Mouse (Mus musculus): ENCODE data around the gene Fam166a. TPM values are rescaled to one million over a fixed set of nuclear protein-coding genes. Genes with fewer than 3 reads are reported as not detected.

The Fam166a gene
- polyA plus RNA-seq (2012; rRNA removed): 0.13 TPM in 2 replicates

GRCm38 (mm10) chr2:25218445-25218844 is at the start of gene Fam166a:
Fam166a (plus strand) TSS chr2:25218745.

GRCm38 (mm10) chr2:25180478-25180903 is 38.1 kb upstream of the Fam166a start, which contains the start of gene Nrarp:
Nrarp (plus strand) TSS chr2:25180758.

GRCm38 (mm10) chr2:25196172-25196954 is 22.2 kb upstream of the Fam166a start, which contains the start of gene Tor4a:
Tor4a (minus strand) TSS chr2:25196886.

DNA sequence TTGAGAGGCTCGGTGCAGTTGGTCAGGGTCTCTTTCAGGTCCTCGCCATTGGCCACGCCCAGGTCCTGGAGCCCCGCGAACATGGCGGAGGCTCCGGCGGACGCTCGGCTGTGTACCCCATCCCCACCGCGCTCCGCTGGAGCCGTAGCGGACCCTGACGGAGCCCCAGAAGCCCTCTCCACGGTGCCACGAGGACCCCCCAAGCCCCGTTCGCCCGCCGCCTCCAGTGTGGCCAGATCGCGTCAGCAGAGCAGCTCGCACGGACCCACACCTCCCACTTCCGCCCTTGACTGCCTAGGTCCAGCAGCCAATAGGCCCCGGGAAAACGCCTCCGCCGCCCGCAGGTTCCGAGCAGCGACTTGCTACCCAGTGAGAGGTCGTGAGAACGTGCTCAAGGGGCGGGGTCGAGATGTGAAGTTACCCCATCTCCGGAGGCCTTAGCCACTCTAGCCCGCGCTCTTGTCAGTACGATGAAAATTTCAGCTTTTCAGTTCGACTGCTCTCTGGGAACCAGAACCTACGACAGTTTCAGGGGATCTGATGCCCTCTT is 7.3 kb upstream of the Fam166a start, which contains the start of gene Nelfb:
Gene Nelfb (minus strand): TSS at position 369 of the 550 bp plus-strand sequence.

GRCm38 (mm10) chr2:25214444-25214843 is 4.1 kb upstream of the Fam166a start, which contains the start of gene Stpg3:
Stpg3 (minus strand) TSS chr2:25214637.

DNA sequence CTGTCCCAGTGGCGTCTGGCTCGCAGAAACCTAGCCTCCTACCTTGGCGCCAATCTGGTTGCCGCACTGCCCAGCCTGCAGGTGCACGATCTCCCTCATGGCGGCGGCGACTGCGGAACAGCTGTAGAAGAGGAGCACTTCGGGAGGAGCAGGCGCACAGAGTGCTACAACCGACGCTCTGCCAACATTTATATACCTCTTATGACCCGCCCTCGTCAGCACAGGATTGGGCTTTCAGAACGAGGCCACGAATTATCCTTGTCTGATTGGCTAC is 5.9 kb downstream of the Fam166a start, which contains the start of gene Tubb4b:
Gene Tubb4b (minus strand): TSS at position 211 of the 274 bp plus-strand sequence.

GRCm38 (mm10) chr2:25234050-25234449 is 15.5 kb downstream of the Fam166a start, which contains the start of gene Slc34a3:
Slc34a3 (minus strand) TSS chr2:25234364.

DNA sequence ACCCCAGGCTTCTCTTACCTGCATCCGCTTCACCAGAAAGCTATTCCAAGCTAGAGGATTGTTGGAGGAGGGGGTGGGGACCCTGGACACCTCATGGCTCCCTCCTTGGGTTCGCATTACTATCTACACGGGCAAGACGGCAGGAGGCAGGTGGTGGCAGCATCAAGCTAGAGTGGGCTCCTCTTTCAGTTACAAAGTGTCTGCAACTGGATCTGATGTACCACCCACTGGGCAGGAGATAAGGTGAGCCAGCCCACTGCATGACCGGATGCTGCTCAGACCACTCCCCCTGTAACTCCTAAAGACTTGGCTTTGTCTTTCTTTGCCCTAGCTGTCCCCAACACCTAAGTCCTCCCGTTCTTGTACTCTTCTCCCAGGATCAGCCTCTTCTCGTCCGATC is 18.1 kb downstream of the Fam166a start, which contains the start of gene Rnf224:
Gene Rnf224 (minus strand): TSS at position 174 of the 400 bp plus-strand sequence.

DNA sequence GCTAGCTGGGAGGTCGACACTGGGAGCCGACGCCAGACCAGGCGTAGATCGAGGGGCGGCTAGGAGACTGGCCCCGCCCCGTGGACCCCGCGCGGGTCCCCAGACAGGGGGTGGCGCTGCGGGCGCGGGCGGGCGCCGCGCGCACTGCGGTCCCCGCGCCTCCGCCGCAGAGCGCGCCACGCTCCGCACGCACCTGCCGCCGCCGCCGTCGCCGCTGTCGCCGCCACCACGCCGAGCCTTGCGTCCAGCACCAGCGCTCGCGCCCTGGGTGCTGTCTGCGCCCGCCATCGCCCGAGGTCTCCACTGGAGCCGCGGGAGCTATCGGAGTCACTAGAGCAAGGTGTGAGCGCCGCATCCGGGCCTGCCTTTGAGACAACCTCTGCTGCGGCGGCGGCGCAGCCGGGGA is 23.6 kb downstream of the Fam166a start, which contains the start of the genes Rnf208 and Cysrt1:
Gene Rnf208 (plus strand): TSS at position 155 of the 406 bp plus-strand sequence.
Gene Cysrt1 (minus strand): TSS at position 352 of the 406 bp plus-strand sequence.

GRCm38 (mm10) chr2:25246183-25247072 is 27.9 kb downstream of the Fam166a start, which contains the start of gene AL732309.1:
AL732309.1 (minus strand) TSS chr2:25246863.

DNA sequence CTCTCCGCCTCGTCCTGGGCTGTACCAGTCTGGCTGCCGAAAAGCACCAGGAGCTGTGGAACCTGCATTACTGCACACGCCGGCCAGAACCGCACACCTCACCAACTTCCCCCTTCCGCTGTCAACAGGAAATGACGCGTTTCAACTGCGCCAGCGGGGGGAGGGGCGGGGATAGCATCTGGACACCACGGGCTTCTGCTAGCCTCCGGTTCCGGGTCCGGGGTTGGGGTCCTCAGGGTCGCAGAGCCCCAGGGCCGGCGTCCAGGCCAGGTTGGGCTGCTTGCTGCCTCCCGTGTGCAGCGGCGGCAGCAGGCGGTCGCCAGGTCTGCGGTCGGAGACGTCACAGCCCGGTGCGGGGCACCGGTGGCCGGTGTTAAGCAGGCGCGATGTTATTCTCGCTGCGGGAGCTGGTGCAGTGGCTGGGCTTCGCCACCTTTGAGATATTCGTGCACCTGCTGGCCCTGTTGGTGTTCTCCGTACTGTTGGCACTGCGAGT is 36.8 kb downstream of the Fam166a start, which contains the start of gene Tmem203:
Gene Tmem203 (plus strand): TSS at position 156 of the 496 bp plus-strand sequence.

DNA sequence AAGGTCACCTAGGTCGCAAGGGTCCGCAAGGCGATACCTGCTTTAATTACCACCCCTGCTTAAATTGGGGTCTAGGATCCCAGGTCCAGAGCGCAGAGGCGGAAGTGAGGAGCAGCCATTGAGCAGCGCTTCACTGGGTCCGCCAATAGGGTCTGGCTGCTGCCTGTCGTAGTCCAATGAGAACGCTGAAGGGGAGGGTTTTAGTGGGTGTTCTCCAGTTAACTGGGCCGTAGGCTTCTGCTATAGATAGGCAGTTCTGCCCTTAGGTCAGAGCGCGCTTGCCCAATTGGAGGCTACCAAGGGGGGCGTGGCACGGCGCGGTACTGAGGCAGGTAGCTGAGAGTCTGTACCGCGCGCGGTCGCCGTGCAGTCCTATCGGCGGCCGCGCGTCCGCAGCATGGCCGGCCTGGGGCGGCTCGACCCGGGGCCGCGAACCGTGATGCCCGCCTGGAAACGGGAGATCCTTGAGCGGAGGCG is 43.8 kb downstream of the Fam166a start, which contains the start of gene Tprn:
Gene Tprn (plus strand): TSS at position 328 of the 477 bp plus-strand sequence.

Other genes starting within 250 kb of the Fam166a start
- gene Mrpl41, start 243.6 kb upstream of the Fam166a start, polyA plus RNA-seq (2012; rRNA removed): 98.6 and 112 TPM in 2 replicates
- gene Pnpla7, start 242.7 kb upstream of the Fam166a start, polyA plus RNA-seq (2012; rRNA removed): 4.7 and 5.0 TPM in 2 replicates
- 253 and 267 TPM in 2 replicates for gene Nsmf, start 164.4 kb upstream of the Fam166a start, polyA plus RNA-seq (2012; rRNA removed)
- gene Entpd8, start 138.4 kb upstream of the Fam166a start, polyA plus RNA-seq (2012; rRNA removed): 0.16 and 0.28 TPM in 2 replicates
- 0.07 TPM in 1 of 2 replicates, not detected in the other for gene Noxa1, start 123.6 kb upstream of the Fam166a start, polyA plus RNA-seq (2012; rRNA removed)
- gene Nrarp, start 38.0 kb upstream of the Fam166a start, polyA plus RNA-seq (2012; rRNA removed): 26.0 and 28.6 TPM in 2 replicates
- gene Tor4a, start 21.9 kb upstream of the Fam166a start, polyA plus RNA-seq (2012; rRNA removed): 1.9 and 2.2 TPM in 2 replicates
- gene Nelfb, start 7.3 kb upstream of the Fam166a start, polyA plus RNA-seq (2012; rRNA removed): 69.1 and 73.7 TPM in 2 replicates
- 0.05 TPM in 1 of 2 replicates, not detected in the other for gene Stpg3, start 4.1 kb upstream of the Fam166a start, polyA plus RNA-seq (2012; rRNA removed)
- 424 and 435 TPM in 2 replicates for gene Tubb4b, start 6.0 kb downstream of the Fam166a start, polyA plus RNA-seq (2012; rRNA removed)
- 0.03 TPM in 1 of 2 replicates, not detected in the other for gene Slc34a3, start 15.6 kb downstream of the Fam166a start, polyA plus RNA-seq (2012; rRNA removed)
- 0.05 TPM in 1 of 2 replicates, not detected in the other for gene Rnf224, start 18.0 kb downstream of the Fam166a start, polyA plus RNA-seq (2012; rRNA removed)
- gene Rnf208, start 23.5 kb downstream of the Fam166a start, polyA plus RNA-seq (2012; rRNA removed): 126 and 144 TPM in 2 replicates
- 0.37 and 3.0 TPM in 2 replicates for gene Cysrt1, start 23.7 kb downstream of the Fam166a start, polyA plus RNA-seq (2012; rRNA removed)
- gene AL732309.1, start 28.1 kb downstream of the Fam166a start, polyA plus RNA-seq (2012; rRNA removed): 16.6 and 17.1 TPM in 2 replicates
- 22.0 and 25.2 TPM in 2 replicates for gene Tmem203, start 36.7 kb downstream of the Fam166a start, polyA plus RNA-seq (2012; rRNA removed)
- gene Tprn, start 43.9 kb downstream of the Fam166a start, polyA plus RNA-seq (2012; rRNA removed): 6.2 and 6.9 TPM in 2 replicates
- gene Ssna1, start 53.7 kb downstream of the Fam166a start, polyA plus RNA-seq (2012; rRNA removed): 123 TPM in 2 replicates
- gene Anapc2, start 53.7 kb downstream of the Fam166a start, polyA plus RNA-seq (2012; rRNA removed): 107 and 110 TPM in 2 replicates
- gene Tmem210, start 69.4 kb downstream of the Fam166a start, polyA plus RNA-seq (2012; rRNA removed): not detected in 2 replicates
- 0.05 TPM in 1 of 2 replicates, not detected in the other for gene Lrrc26, start 71.2 kb downstream of the Fam166a start, polyA plus RNA-seq (2012; rRNA removed)
- gene Grin1, start 100.4 kb downstream of the Fam166a start, polyA plus RNA-seq (2012; rRNA removed): 60.3 and 61.9 TPM in 2 replicates
- 24.1 and 24.3 TPM in 2 replicates for gene Man1b1, start 113.6 kb downstream of the Fam166a start, polyA plus RNA-seq (2012; rRNA removed)
- gene Dpp7, start 137.6 kb downstream of the Fam166a start, polyA plus RNA-seq (2012; rRNA removed): 40.8 and 43.8 TPM in 2 replicates
- gene Uap1l1, start 146.9 kb downstream of the Fam166a start, polyA plus RNA-seq (2012; rRNA removed): 3.7 and 4.6 TPM in 2 replicates
- 16.3 and 17.1 TPM in 2 replicates for gene Sapcd2, start 153.6 kb downstream of the Fam166a start, polyA plus RNA-seq (2012; rRNA removed)
- gene Entpd2, start 177.1 kb downstream of the Fam166a start, polyA plus RNA-seq (2012; rRNA removed): 9.8 and 11.4 TPM in 2 replicates
- gene Npdc1, start 180.6 kb downstream of the Fam166a start, polyA plus RNA-seq (2012; rRNA removed): 549 and 616 TPM in 2 replicates
- gene Fut7, start 204.5 kb downstream of the Fam166a start, polyA plus RNA-seq (2012; rRNA removed): 0.20 and 0.26 TPM in 2 replicates
- gene Abca2, start 210.0 kb downstream of the Fam166a start, polyA plus RNA-seq (2012; rRNA removed): 42.3 and 48.1 TPM in 2 replicates
- gene Clic3, start 238.1 kb downstream of the Fam166a start, polyA plus RNA-seq (2012; rRNA removed): 0.82 and 3.4 TPM in 2 replicates
- gene Paxx, start 242.3 kb downstream of the Fam166a start, polyA plus RNA-seq (2012; rRNA removed): 155 and 156 TPM in 2 replicates

All from central nervous system, embryonic 18 days (tissue).